Mouse (Mus musculus) thymus, postnatal 0 days (tissue): ENCODE data around the gene Clgn. TPM values are rescaled to one million over a fixed set of nuclear protein-coding genes. Genes with fewer than 3 reads are reported as not detected.
"Not testable (repeated sequence)": the region's sequence is repeated elsewhere in the genome, so short reads cannot be mapped to it uniquely, and the experiment has no call there.

ENCODE experiments used
- DNase-seq: peaks from one replicate; pipeline ENCODE4 v3.0.0-alpha.2; 2015; ENCODE audit warnings: low spot score
- polyA plus RNA-seq: library from polyadenylated mRNA; unstranded; fragments of >200 nt; fragmentation: Nextera tagmentation; extraction: Ambion mirVana; gene quantifications from 2 replicates; pipeline ENCODE4 v1.2.1, GENCODE M21; 2015

Gene Clgn
- polyA plus RNA-seq, 1 experiment from 2014 or later = 0.05 TPM

GRCm38 (mm10) chr8:83423032-83423825 lies 33.6 kb downstream of the Clgn start:
- no peak for DNase-seq

GRCm38 (mm10) chr8:83425202-83425601 lies 35.5 kb downstream of the Clgn start:
- no peak for DNase-seq

GRCm38 (mm10) chr8:83426104-83426759 lies 36.6 kb downstream of the Clgn start:
- DNase-seq = no peak

- DNase-seq = no peak
Measured at GRCm38 (mm10) chr8:83426949-83427348, 37.3 kb downstream of the Clgn start.

GRCm38 (mm10) chr8:83428621-83429020 lies 39.0 kb downstream of the Clgn start:
- not testable (repeated sequence) for DNase-seq

GRCm38 (mm10) chr8:83429071-83429524 lies 39.4 kb downstream of the Clgn start:
- DNase-seq = peak; percentile 57

GRCm38 (mm10) chr8:83437077-83437476 lies 47.4 kb downstream of the Clgn start:
- peak; percentile 0 for DNase-seq

- DNase-seq = no peak
Measured at GRCm38 (mm10) chr8:83441656-83442242, 52.1 kb downstream of the Clgn start.

GRCm38 (mm10) chr8:83442243-83443051 lies 52.8 kb downstream of the Clgn start:
- DNase-seq = peak; percentile 97

GRCm38 (mm10) chr8:83443052-83443400 lies 53.4 kb downstream of the Clgn start:
- DNase-seq = no peak

GRCm38 (mm10) chr8:83449960-83450359 lies 60.3 kb downstream of the Clgn start:
- peak; percentile 17 for DNase-seq

- DNase-seq = peak; percentile 57
Measured at GRCm38 (mm10) chr8:83451056-83451455, 61.4 kb downstream of the Clgn start.

- no peak for DNase-seq
Measured at GRCm38 (mm10) chr8:83457121-83457520, 67.5 kb downstream of the Clgn start.

- DNase-seq = peak; percentile 1
Measured at GRCm38 (mm10) chr8:83458222-83458621, 68.6 kb downstream of the Clgn start, which contains the start of gene Scoc. Gene Scoc, minus strand, starts transcription at chr8:83458391.

- no peak for DNase-seq
Measured at GRCm38 (mm10) chr8:83459606-83460005, 69.9 kb downstream of the Clgn start.

Other genes starting within 250 kb of the Clgn start
- gene Tbc1d9, start 224.5 kb upstream of the Clgn start, polyA plus RNA-seq = 1.2 and 1.4 TPM in 2 replicates
- 0.56 and 0.90 TPM in 2 replicates for gene Gm10645, start 223.7 kb upstream of the Clgn start, polyA plus RNA-seq
- 0.19 and 1.0 TPM in 2 replicates for gene Ucp1, start 99.5 kb upstream of the Clgn start, polyA plus RNA-seq
- gene Elmod2, start 57.4 kb upstream of the Clgn start, polyA plus RNA-seq = 10.8 and 11.9 TPM in 2 replicates
- gene Mgat4d, start 41.4 kb upstream of the Clgn start, polyA plus RNA-seq = not detected in 2 replicates
- 69.1 and 77.9 TPM in 2 replicates for gene Scoc, start 68.5 kb downstream of the Clgn start, polyA plus RNA-seq
- gene Olfr370, start 145.9 kb downstream of the Clgn start, polyA plus RNA-seq = not detected in 2 replicates
- 503 and 517 TPM in 2 replicates for gene Ndufb7, start 176.8 kb downstream of the Clgn start, polyA plus RNA-seq
- 315 and 341 TPM in 2 replicates for gene Tecr, start 218.1 kb downstream of the Clgn start, polyA plus RNA-seq
- gene Dnajb1, start 218.3 kb downstream of the Clgn start, polyA plus RNA-seq = 71.2 and 92.9 TPM in 2 replicates